ENCODE assay signal across 20 mouse cellular contexts in the genomic region with DNA sequence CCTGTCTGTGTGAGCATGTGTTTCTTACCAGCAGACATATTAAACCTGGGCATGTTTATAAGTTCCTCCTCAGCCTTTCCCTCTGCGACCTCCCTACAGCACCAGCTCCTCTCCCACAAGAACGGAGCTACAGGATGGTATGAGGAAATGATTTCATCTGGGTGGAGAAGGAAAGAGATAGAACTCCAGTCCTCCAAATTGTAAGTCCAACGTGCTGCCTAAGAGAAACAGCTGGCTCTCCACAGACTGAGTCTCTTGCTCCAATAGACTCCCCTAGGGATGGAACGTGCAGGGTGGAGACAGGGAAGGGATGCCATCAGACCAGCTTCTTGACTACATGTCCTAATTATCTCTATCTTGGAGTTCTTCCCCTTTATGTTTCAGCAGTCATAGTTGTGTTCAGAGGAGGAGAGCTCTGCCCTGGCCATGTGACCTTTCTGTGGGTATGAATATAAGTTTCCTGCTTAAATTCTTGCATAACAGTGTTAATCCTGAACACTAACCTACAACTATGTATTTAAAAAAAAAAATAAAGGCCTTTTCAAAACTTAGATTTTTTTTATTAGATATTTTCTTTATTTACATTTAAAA. TPM values are rescaled to one million over a fixed set of nuclear protein-coding genes. Genes with fewer than 3 reads are reported as not detected.
DNase-seq lines count a peak whose midpoint lies in the region; ATAC-seq and TF ChIP-seq lines count a peak whose summit lies in the region.
"Had no signal": no experiment of that assay in that cellular context is flagged by ENCODE, and none has a peak within 500 bp of the region (broad histone marks: within the 10 kb centered on the region; RNA-seq: fewer than 3 reads in every experiment).

No protein-coding gene starts in this region.

- H3K9me3 ChIP-seq in intestine, embryonic 14.5 days (ENCODE audit: control insufficient read depth, low read length) = no peaks in the 10 kb centered on the region
- H3K9me3 ChIP-seq in intestine, postnatal 0 days (ENCODE audit: control insufficient read depth) = no peaks in the 10 kb centered on the region
- no peaks in the 10 kb centered on the region for H3K9me3 ChIP-seq in heart, embryonic 15.5 days (replicated peaks)
- H3K9me3 ChIP-seq in lung, embryonic 15.5 days = no peaks in the 10 kb centered on the region
- H3K9me3 ChIP-seq: G1E; hindbrain, embryonic 13.5 days had no signal

- H3K4me2 ChIP-seq in intestine, embryonic 14.5 days (ENCODE audit: low read length) = no peak overlapping the region
- no peak overlapping the region for H3K4me2 ChIP-seq in intestine, postnatal 0 days (replicated peaks; ENCODE audit: low read depth)
- H3K4me2 ChIP-seq in heart, embryonic 15.5 days = no peak overlapping the region
- no peak overlapping the region for H3K4me2 ChIP-seq in lung, embryonic 15.5 days
- H3K4me2 ChIP-seq: hindbrain, embryonic 13.5 days; liver, embryonic 11.5 days had no signal

- H3K4me3 ChIP-seq in intestine, embryonic 14.5 days (ENCODE audit: low read depth, low read length) = no peak overlapping the region
- H3K4me3 ChIP-seq in intestine, postnatal 0 days (ENCODE audit: low read depth, low read length) = no peak overlapping the region
- H3K4me3 ChIP-seq in heart, embryonic 15.5 days = no peak overlapping the region
- no peak overlapping the region for H3K4me3 ChIP-seq in lung, embryonic 15.5 days
- H3K4me3 ChIP-seq: hindbrain, embryonic 13.5 days had no signal

- H3K27me3 ChIP-seq in intestine, embryonic 14.5 days (replicated peaks; ENCODE audit: control insufficient read depth, insufficient read depth, low read length) = no peaks in the 10 kb centered on the region
- no peaks in the 10 kb centered on the region for H3K27me3 ChIP-seq in intestine, postnatal 0 days (replicated peaks; ENCODE audit: control insufficient read depth, insufficient read depth, low read length)
- no peaks in the 10 kb centered on the region for H3K27me3 ChIP-seq in heart, embryonic 15.5 days
- H3K27me3 ChIP-seq in lung, embryonic 15.5 days = no peaks in the 10 kb centered on the region
- H3K27me3 ChIP-seq: hindbrain, embryonic 13.5 days had no signal

- no peak for TF ChIP-seq CTCF in intestine, postnatal 0 days (IDR thresholded peaks at IDR 0.05; ENCODE audit: low read depth)

- H3K36me3 ChIP-seq in intestine, embryonic 14.5 days (ENCODE audit: control insufficient read depth, insufficient read depth, low read length) = no peaks in the 10 kb centered on the region
- H3K36me3 ChIP-seq in intestine, postnatal 0 days (ENCODE audit: control insufficient read depth, insufficient read depth) = no peaks in the 10 kb centered on the region
- H3K36me3 ChIP-seq in heart, embryonic 15.5 days = no peaks in the 10 kb centered on the region
- no peaks in the 10 kb centered on the region for H3K36me3 ChIP-seq in lung, embryonic 15.5 days
- H3K36me3 ChIP-seq: G1E; hindbrain, embryonic 13.5 days had no signal

- DNase-seq in intestine, embryonic 14.5 days (ENCODE audit: low spot score) = no peak
- peak; percentile 67 for DNase-seq in skeletal muscle tissue, adult 2 months (ENCODE audit: low read depth, low spot score)
- DNase-seq in adrenal gland, postnatal 14 days = no peak
- no peak for DNase-seq in left cerebral cortex, adult 8-10 months (ENCODE audit: low spot score in 2 of 2)
- DNase-seq: adrenal gland, adult 8-10 months; cerebellum, adult 9-10 months; embryo, embryonic 11 days; kidney, adult 2 months; kidney, postnatal 25 days; left cerebral cortex, postnatal 4 days; right cerebral cortex, postnatal 14 days; thymus, adult 2 months had no signal

- peak overlapping the region; percentile 51 for H3K27ac ChIP-seq in intestine, embryonic 14.5 days (ENCODE audit: low read depth)
- no peak overlapping the region for H3K27ac ChIP-seq in intestine, postnatal 0 days (ENCODE audit: low read depth, low read length)
- peak overlapping the region; percentile 49; the same call in 1 of the 2 replicates for H3K27ac ChIP-seq in heart, embryonic 15.5 days
- peak overlapping the region; percentile 30 for H3K27ac ChIP-seq in lung, embryonic 15.5 days
- H3K27ac ChIP-seq: hindbrain, embryonic 13.5 days had no signal

- no peak for ATAC-seq in intestine, embryonic 14.5 days (replicated peaks; ENCODE audit: low FRiP score, low TSS enrichment, low read depth)
- ATAC-seq in intestine, postnatal 0 days = no peak
- no peak for ATAC-seq in heart, embryonic 15.5 days (replicated peaks; ENCODE audit: insufficient number of reproducible peaks, insufficient read depth, low FRiP score, low read depth)
- ATAC-seq in lung, embryonic 15.5 days (ENCODE audit: borderline replicate concordance, extremely low read depth, low FRiP score, low TSS enrichment) = peak; percentile 93
- ATAC-seq: forebrain, embryonic 14.5 days; midbrain, embryonic 16.5 days had no signal

- no peak overlapping the region for H3K9ac ChIP-seq in intestine, embryonic 14.5 days (ENCODE audit: low read length)
- H3K9ac ChIP-seq in intestine, postnatal 0 days (ENCODE audit: low read depth, low read length) = no peak overlapping the region
- H3K9ac ChIP-seq in heart, embryonic 15.5 days = no peak overlapping the region
- no peak overlapping the region for H3K9ac ChIP-seq in lung, embryonic 15.5 days
- H3K9ac ChIP-seq: hindbrain, embryonic 13.5 days had no signal

- H3K4me1 ChIP-seq in intestine, embryonic 14.5 days (replicated peaks; ENCODE audit: control insufficient read depth, insufficient read depth, low read length) = 0 out of 2 replicates have a peak, but pooled peaks cover 2% of the 10 kb centered on the region
- H3K4me1 ChIP-seq in intestine, postnatal 0 days (replicated peaks; ENCODE audit: control insufficient read depth, insufficient read depth, low read length) = no peaks in the 10 kb centered on the region
- H3K4me1 ChIP-seq in heart, embryonic 15.5 days (replicated peaks) = 0 out of 2 replicates have a peak, but pooled peaks cover 2% of the 10 kb centered on the region
- H3K4me1 ChIP-seq in lung, embryonic 15.5 days = peaks cover 9% of the 10 kb centered on the region
- H3K4me1 ChIP-seq: hindbrain, embryonic 13.5 days had no signal

- 27% methylated on average over 4 of the region's 4 CpGs for WGBS in intestine, embryonic 14.5 days
- 62% methylated on average over 4 of the region's 4 CpGs for WGBS in intestine, postnatal 0 days
- WGBS in heart, embryonic 15.5 days = 39% methylated on average over 4 of the region's 4 CpGs
- 35% methylated on average over 4 of the region's 4 CpGs for WGBS in lung, embryonic 15.5 days

RNA-seq across cellular contexts. Expression of a gene that starts 49.2 kb away (rescaled TPM):
- polyA plus RNA-seq in intestine, embryonic 14.5 days (2014; fragmentation: Nextera tagmentation; extraction: Ambion mirVana) = 69.6 and 70.2 TPM in 2 replicates
- polyA plus RNA-seq in intestine, postnatal 0 days (2015; fragmentation: Nextera tagmentation; extraction: Ambion mirVana) = 27.2 and 28.3 TPM in 2 replicates
- polyA plus RNA-seq in heart, embryonic 15.5 days (2015; fragmentation: Nextera tagmentation; extraction: Ambion mirVana) = 111 and 117 TPM in 2 replicates
- 111 and 115 TPM in 2 replicates for polyA plus RNA-seq in lung, embryonic 15.5 days (2015; fragmentation: Nextera tagmentation; extraction: Ambion mirVana)
- total RNA-seq in adrenal gland, postnatal 14 days (2021) = 79.0 and 87.8 TPM in 2 replicates
- 10 to 100 TPM in 2 of 4 experiments, 1 to 10 TPM in 2; 9.5 to 16.4 (median 11.6) TPM for total RNA-seq in left cerebral cortex, adult 8-10 months (2022)
- polyA plus RNA-seq: G1E had no signal
